Mouse (Mus musculus): ENCODE measurements around the gene Map3k21.

GRCm38 (mm10) chr8:125866125-125866524 lies 44.1 kb upstream of the Map3k21 start:
- TF ChIP-seq POLR2A (IDR thresholded peaks at IDR 0.05; ENCODE audit: insufficient read depth, low read depth, low read length) (no peak), CTCF (IDR thresholded peaks at IDR 0.05; ENCODE audit: insufficient read depth, low read depth, low read length) (no peak)

Measured in olfactory bulb, adult 2 months (tissue).